Mouse (Mus musculus) midbrain, postnatal 0 days (tissue): ENCODE results near the gene Exoc3l2. TPM values are rescaled to one million over a fixed set of nuclear protein-coding genes. Genes with fewer than 3 reads are reported as not detected.
A peak's percentile ranks its signal among the peaks of the same experiment; 100 is the strongest.

ENCODE experiments used
- ATAC-seq: fragments of 200-750 bp; cut with Nextera tagmentation; 2 replicates; pipeline ENCODE4 v1.8.0; 2017; ENCODE audit warnings: moderate number of reproducible peaks, mild to moderate bottlenecking, moderate TSS enrichment, moderate library complexity; ENCODE audit not compliant: low FRiP score
- DNase-seq: peaks from one replicate; pipeline ENCODE4 v3.0.0-alpha.2; 2015; ENCODE audit warnings: low spot score
- H3K27ac ChIP-seq: fragments of 300-500 bp; sonication (generic); 2 replicates; pipeline ENCODE4 v1.5.1; 2014; ENCODE audit warnings: low read depth, mild to moderate bottlenecking, low read length, mixed read lengths
- H3K27me3 ChIP-seq: fragments of 300-500 bp; sonication (generic); 2 replicates; pipeline ENCODE4 v1.6.1; 2014; ENCODE audit warnings: low read length, control low read depth, mixed read lengths; ENCODE audit not compliant: insufficient read depth
- H3K36me3 ChIP-seq: fragments of 300-500 bp; sonication (generic); 2 replicates; pipeline ENCODE4 v1.6.1; 2014; ENCODE audit warnings: low read length, control low read depth, mixed read lengths; ENCODE audit not compliant: insufficient read depth
- H3K4me1 ChIP-seq: fragments of 300-500 bp; sonication (generic); 2 replicates; pipeline ENCODE4 v1.6.1; 2014; ENCODE audit warnings: mild to moderate bottlenecking, control low read depth, antibody characterized with exemption, low read length, mixed read lengths; ENCODE audit not compliant: insufficient read depth
- H3K4me2 ChIP-seq: fragments of 300-500 bp; sonication (generic); 2 replicates; pipeline ENCODE4 v1.6.1; 2014; ENCODE audit warnings: low read depth, mild to moderate bottlenecking, low read length, mixed read lengths; ENCODE audit not compliant: poor library complexity, severe bottlenecking
- H3K4me3 ChIP-seq: fragments of 300-500 bp; sonication (generic); 2 replicates; pipeline ENCODE4 v1.5.1; 2014; ENCODE audit warnings: low read depth, mild to moderate bottlenecking, low read length, moderate library complexity
- H3K9ac ChIP-seq: fragments of 300-500 bp; sonication (generic); replicated peaks from 2 replicates; pipeline ENCODE4 v1.6.1; 2014; ENCODE audit warnings: mild to moderate bottlenecking, low read length, moderate library complexity, mixed read lengths; ENCODE audit not compliant: poor library complexity, severe bottlenecking
- H3K9me3 ChIP-seq: fragments of 300-500 bp; sonication (generic); 2 replicates; pipeline ENCODE4 v1.6.1; 2016; ENCODE audit warnings: low read length, control low read depth
- CTCF ChIP-seq: IDR thresholded peaks from 2 replicates; pipeline ENCODE4 v1.5.1; 2016; ENCODE audit warnings: antibody characterized with exemption, mild to moderate bottlenecking
- WGBS: fragments of 180-500 bp; shearing (Covaris S2); extraction: QIAGEN DNeasy Blood & Tissue Kit; methylation state at CpG from one replicate; pipeline ENCODE4 v1.1.7; 2014; 5-methylcytosine and 5-hydroxymethylcytosine counted together
- polyA plus RNA-seq: library from polyadenylated mRNA; unstranded; fragments of >200 nt; fragmentation: Nextera tagmentation; extraction: Ambion mirVana; gene quantifications from 2 replicates; pipeline ENCODE4 v1.2.1, GENCODE M21; 2015
- total RNA-seq: library from RNA; depleted of rRNA; stranded (reverse); fragments of >200 nt; gene quantifications from 2 replicates; pipeline ENCODE4 v1.2.3, GENCODE M21; 2014

Exoc3l2 gene
- total and polyA plus RNA-seq, 2 experiments from 2014 or later: 0.49 to 1.5 TPM

DNA sequence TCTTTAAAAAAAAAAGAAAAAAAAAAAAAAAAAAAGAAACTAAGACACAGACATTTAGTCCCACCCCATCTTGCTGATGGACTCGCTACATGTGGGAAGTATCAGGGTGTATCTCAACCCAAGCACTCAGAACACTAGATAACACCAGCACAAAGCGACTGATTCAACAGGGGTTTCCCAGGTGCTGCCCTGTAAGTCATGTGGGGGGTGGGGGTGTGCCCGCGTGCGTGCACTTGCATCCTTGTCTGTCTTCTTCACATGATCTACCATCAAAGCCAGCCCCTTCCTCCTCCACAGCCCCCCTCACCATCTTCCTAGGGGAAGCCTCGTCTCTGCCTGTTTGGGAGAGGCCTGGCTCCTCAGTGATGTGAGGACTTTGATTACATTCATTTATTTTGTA, 49.2 kb downstream of the Exoc3l2 start:
- no peaks in the 10 kb centered on the region for H3K27me3 ChIP-seq
- WGBS: 81% methylated on average over 6 of the region's 6 CpGs
- H3K9me3 ChIP-seq: no peaks in the 10 kb centered on the region
- no peak overlapping the region for H3K9ac ChIP-seq
- no peaks in the 10 kb centered on the region for H3K36me3 ChIP-seq
- H3K4me1 ChIP-seq: peaks cover 3% of the 10 kb centered on the region; the same call in 1 of the 2 replicates
- ATAC-seq (no peak), DNase-seq (no peak)
- no peak for TF ChIP-seq CTCF
- no peak overlapping the region for H3K4me2 ChIP-seq
- H3K27ac ChIP-seq: no peak overlapping the region
- no peak overlapping the region for H3K4me3 ChIP-seq

DNA sequence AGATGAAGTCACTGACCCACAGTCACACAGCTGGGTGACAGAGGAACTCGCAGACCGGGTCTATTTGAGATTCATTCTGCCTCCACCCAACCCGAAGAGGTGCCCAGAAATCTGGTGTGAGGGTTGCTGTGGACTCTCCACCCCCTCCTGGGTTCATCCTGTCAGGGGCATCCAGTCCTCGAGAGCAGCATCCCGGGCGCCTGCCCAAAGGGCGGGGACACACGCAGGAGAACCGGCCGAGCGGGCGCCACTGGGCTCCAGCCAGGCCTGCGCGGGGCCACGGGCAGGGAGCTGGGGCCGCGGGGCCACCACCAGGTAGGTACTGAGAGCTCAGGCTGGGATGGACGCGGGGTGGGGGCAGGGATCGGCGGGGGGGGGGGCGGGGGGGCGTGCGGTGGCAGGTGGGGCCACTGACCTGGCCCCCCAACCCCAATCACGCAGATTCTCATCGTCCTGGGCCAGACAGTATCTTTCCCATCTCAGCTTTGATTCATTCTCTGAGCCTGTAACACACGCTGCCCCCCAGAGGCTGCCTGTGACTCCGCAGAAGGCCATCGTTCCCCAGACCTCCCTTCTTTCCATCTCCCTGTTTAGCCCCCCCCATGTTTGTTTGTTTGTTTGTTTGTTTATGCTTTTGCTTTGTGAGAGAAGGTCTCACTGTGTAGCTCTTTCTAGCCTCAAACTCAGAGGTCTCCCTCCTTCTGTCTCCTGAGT, 54.7 kb downstream of the Exoc3l2 start, which contains the start of gene Nkpd1:
Nkpd1 (plus strand) TSS at position 187 of the 714 bp plus-strand sequence.
- Histone ChIP-seq H3K27me3 (peaks cover 37% of the 10 kb centered on the region), H3K9me3 (no peaks in the 10 kb centered on the region), H3K4me3 (peak within 1 kb of the TSS; percentile 15; the same call in 1 of the 2 replicates), H3K9ac (peak within 1 kb of the TSS; percentile 47; the same call in 1 of the 2 replicates), H3K27ac (no peak within 1 kb of the TSS), H3K36me3 (no peaks in the 10 kb centered on the region), H3K4me1 (peaks cover 3% of the 10 kb centered on the region; the same call in 1 of the 2 replicates), H3K4me2 (peak within 1 kb of the TSS; percentile 48)
- DNase-seq (no peak), ATAC-seq (peak; percentile 21; the same call in 1 of the 2 replicates)
- TF ChIP-seq CTCF: peak; percentile 70
- WGBS: 7% methylated on average over 22 of the region's 29 CpGs

DNA sequence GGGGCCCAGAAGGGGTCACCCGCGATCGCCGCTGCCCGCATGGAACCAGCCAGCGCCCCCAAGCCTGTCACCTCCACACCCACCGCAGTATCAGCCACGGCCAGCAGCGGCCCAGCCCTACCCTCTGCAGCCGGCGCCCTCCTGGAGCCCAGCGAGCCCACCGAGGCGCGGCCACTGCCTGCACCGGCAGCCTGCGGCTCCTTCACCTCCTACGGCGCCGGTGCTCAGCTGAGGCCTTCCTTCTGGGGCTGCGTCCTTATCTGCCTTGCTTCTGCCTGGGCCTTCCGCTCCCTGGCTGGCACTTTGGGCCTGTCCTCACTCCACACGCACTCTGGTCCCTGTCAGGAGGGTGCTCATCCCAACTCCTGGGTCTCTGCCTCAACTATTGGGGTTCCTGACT, 56.9 kb downstream of the Exoc3l2 start:
- no peaks in the 10 kb centered on the region for H3K9me3 ChIP-seq

DNA sequence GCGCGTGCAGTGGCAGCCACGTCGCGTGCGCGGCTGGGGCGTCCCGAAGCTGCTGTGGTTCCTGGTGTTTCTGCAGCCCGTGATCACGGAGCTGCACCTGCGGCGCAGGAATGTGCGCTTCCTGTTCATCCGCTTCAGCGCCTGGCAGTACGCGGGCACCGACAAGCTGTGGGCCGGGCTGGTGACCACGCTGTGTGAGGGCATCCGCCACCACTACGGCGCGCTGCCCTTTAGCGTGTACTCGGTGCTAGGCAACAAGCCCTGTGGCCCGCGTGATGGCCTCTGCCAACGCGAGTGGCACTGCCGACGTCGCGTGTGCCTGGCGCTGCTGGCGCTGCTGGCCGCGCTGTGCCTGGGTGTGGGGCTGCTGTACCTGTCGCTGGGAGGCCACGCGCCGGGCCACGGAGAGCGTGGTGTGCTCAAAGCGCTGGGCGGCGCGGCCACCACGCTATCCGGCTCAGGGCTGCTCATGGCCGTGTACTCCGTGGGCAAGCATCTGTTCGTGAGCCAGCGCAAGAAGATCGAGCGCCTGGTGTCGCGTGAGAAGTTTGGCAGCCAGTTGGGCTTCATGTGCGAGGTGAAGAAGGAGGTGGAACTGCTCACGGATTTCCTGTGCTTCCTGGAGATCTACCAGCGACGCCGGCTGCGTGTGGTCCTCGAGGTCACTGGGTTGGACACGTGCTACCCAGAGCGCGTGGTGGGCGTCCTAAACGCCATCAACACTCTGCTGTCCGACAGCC, 60.1 kb downstream of the Exoc3l2 start:
- ATAC-seq: peak; percentile 22
- peak overlapping the region; percentile 36 for H3K4me3 ChIP-seq
- peaks cover 3% of the 10 kb centered on the region; the same call in 1 of the 2 replicates for H3K4me1 ChIP-seq
- TF ChIP-seq CTCF: no peak
- H3K36me3 ChIP-seq: no peaks in the 10 kb centered on the region
- H3K27me3 ChIP-seq: peaks cover 43% of the 10 kb centered on the region
- no peak for DNase-seq
- peak overlapping the region; percentile 45 for H3K9ac ChIP-seq
- 8% methylated on average over 72 of the region's 72 CpGs for WGBS
- peak overlapping the region; percentile 62 for H3K4me2 ChIP-seq
- no peaks in the 10 kb centered on the region for H3K9me3 ChIP-seq
- no peak overlapping the region for H3K27ac ChIP-seq

More for the DNA sequence above, 56.9 kb downstream of the Exoc3l2 start:
- H3K4me1 ChIP-seq: peaks cover 3% of the 10 kb centered on the region; the same call in 1 of the 2 replicates
- peaks cover 43% of the 10 kb centered on the region for H3K27me3 ChIP-seq
- DNase-seq: no peak
- ATAC-seq: no peak
- H3K9ac ChIP-seq: peak overlapping the region; percentile 39
- WGBS: 6% methylated on average over 23 of the region's 23 CpGs
- no peaks in the 10 kb centered on the region for H3K36me3 ChIP-seq
- no peak overlapping the region for H3K27ac ChIP-seq
- TF ChIP-seq CTCF: no peak
- H3K4me2 ChIP-seq: peak overlapping the region; percentile 40
- peak overlapping the region; percentile 22 for H3K4me3 ChIP-seq

DNA sequence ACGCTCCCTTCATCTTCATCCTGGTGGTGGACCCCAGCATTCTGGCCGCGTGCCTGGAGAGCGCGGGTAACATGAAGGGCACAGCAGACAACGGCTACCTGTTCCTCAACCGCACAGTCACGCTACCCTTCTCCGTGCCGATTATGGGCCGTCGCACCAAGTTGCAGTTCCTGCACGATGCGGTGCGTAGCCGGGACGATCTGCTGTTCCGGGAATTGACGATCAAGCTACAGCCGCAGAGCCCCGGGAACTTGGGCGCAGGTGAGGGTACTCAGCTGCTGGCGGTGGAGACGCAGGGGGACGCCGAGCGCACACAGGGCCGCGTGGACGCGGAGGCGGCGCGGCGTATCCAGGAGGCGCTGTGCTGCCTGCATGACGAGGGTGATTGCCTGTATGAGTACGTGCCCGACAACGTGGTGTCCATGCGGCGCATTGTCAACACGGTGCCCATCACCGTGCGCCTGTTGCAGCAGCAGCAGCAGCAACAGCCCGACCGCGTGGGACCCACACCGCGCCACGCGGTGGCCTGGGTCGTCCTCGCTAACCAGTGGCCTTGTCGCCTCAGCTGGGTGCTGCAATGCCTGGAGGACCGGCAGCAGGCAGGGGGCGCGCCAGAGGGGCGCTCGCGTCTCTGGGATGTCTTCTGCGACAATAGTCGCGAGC, 60.8 kb downstream of the Exoc3l2 start:
- DNase-seq (peak; percentile 62), ATAC-seq (peak; percentile 44)
- peak; percentile 77 for TF ChIP-seq CTCF
- H3K36me3 ChIP-seq: no peaks in the 10 kb centered on the region
- peaks cover 38% of the 10 kb centered on the region for H3K27me3 ChIP-seq
- H3K4me2 ChIP-seq: peak overlapping the region; percentile 62
- H3K4me1 ChIP-seq: peaks cover 3% of the 10 kb centered on the region; the same call in 1 of the 2 replicates
- peak overlapping the region; percentile 36 for H3K4me3 ChIP-seq
- H3K27ac ChIP-seq: no peak overlapping the region
- under 1% methylated on average over 64 of the region's 64 CpGs for WGBS
- peak overlapping the region; percentile 45 for H3K9ac ChIP-seq
- no peaks in the 10 kb centered on the region for H3K9me3 ChIP-seq
